Comparison of ENCODE assay signal across 28 mouse cellular contexts in the genomic region with DNA sequence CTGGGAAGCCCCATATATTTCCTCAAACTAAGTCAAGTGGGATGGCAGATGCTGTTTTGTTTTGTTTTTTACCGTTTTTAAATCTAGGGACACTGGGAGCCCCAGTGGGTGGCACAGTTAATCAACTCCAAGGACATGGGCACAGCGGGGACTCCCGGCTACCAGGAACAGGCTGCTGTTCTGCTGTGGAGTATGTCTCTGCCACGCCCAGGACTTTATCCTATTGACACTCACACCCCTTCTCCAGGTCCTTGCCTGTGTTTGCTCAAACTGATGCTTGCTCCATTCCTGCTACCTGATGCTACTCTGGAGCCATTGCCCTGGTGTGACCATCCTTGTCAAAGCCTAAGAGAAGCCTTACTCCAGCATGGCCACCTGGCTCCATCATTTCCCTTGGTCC.
DNase-seq lines count a peak whose midpoint lies in the region; ATAC-seq and TF ChIP-seq lines count a peak whose summit lies in the region.
"Had no signal": no experiment of that assay in that cellular context is flagged by ENCODE, and none has a peak within 500 bp of the region (broad histone marks: within the 10 kb centered on the region; RNA-seq: fewer than 3 reads in every experiment).

No protein-coding gene starts in this region.

- H3K4me3 ChIP-seq in E14TG2a.4 (replicated peaks; ENCODE audit: low read length): peak overlapping the region; percentile 23
- H3K4me3 ChIP-seq in limb, embryonic 10.5 days: no peak overlapping the region
- H3K4me3 ChIP-seq in forebrain, embryonic 15.5 days: no peak overlapping the region
- H3K4me3 ChIP-seq: embryonic facial prominence, embryonic 12.5 days; embryonic facial prominence, embryonic 15.5 days; heart, embryonic 12.5 days; heart, embryonic 15.5 days; hindbrain, embryonic 10.5 days; hindbrain, embryonic 13.5 days had no signal

- no peak for TF ChIP-seq CTCF in E14TG2a.4 (conservative IDR thresholded peaks at IDR 0.05; ENCODE audit: low read length)

- no peak overlapping the region for H3K9ac ChIP-seq in forebrain, embryonic 15.5 days (replicated peaks)
- H3K9ac ChIP-seq: embryonic facial prominence, embryonic 12.5 days; embryonic facial prominence, embryonic 15.5 days; heart, embryonic 12.5 days; heart, embryonic 15.5 days; hindbrain, embryonic 13.5 days had no signal

- ATAC-seq in forebrain, embryonic 15.5 days (replicated peaks): no peak
- ATAC-seq: activated CD4-positive, CD25-positive, alpha-beta regulatory T cell, adult 4 months; CD4-positive, CD25-positive, alpha-beta regulatory T cell, adult 4 months; forebrain, embryonic 14.5 days; hindbrain, embryonic 16.5 days; intestine, embryonic 16.5 days; Patski had no signal

- no peaks in the 10 kb centered on the region for H3K9me3 ChIP-seq in E14TG2a.4 (ENCODE audit: low read length)
- H3K9me3 ChIP-seq in limb, embryonic 10.5 days (replicated peaks): no peaks in the 10 kb centered on the region
- H3K9me3 ChIP-seq in forebrain, embryonic 15.5 days: no peaks in the 10 kb centered on the region
- H3K9me3 ChIP-seq: embryonic facial prominence, embryonic 12.5 days; embryonic facial prominence, embryonic 15.5 days; G1E; heart, embryonic 12.5 days; heart, embryonic 15.5 days; hindbrain, embryonic 10.5 days; hindbrain, embryonic 13.5 days had no signal

- WGBS in limb, embryonic 10.5 days: 84% methylated on average over 4 of the region's 4 CpGs
- 88% methylated on average over 4 of the region's 4 CpGs for WGBS in forebrain, embryonic 15.5 days

- no peaks in the 10 kb centered on the region for H3K36me3 ChIP-seq in E14TG2a.4 (ENCODE audit: insufficient read depth, low read length)
- no peaks in the 10 kb centered on the region for H3K36me3 ChIP-seq in limb, embryonic 10.5 days
- H3K36me3 ChIP-seq in forebrain, embryonic 15.5 days: no peaks in the 10 kb centered on the region
- H3K36me3 ChIP-seq: embryonic facial prominence, embryonic 12.5 days; embryonic facial prominence, embryonic 15.5 days; G1E; heart, embryonic 12.5 days; heart, embryonic 15.5 days; hindbrain, embryonic 10.5 days; hindbrain, embryonic 13.5 days had no signal

- H3K4me1 ChIP-seq in E14TG2a.4 (replicated peaks; ENCODE audit: low read depth, low read length): peaks cover 73% of the 10 kb centered on the region
- peaks cover 63% of the 10 kb centered on the region for H3K4me1 ChIP-seq in limb, embryonic 10.5 days
- H3K4me1 ChIP-seq in forebrain, embryonic 15.5 days: peaks cover 26% of the 10 kb centered on the region

- H3K4me2 ChIP-seq in forebrain, embryonic 15.5 days (replicated peaks): no peak overlapping the region
- H3K4me2 ChIP-seq: embryonic facial prominence, embryonic 12.5 days; embryonic facial prominence, embryonic 15.5 days; heart, embryonic 12.5 days; heart, embryonic 15.5 days; hindbrain, embryonic 13.5 days had no signal

- no peaks in the 10 kb centered on the region for H3K27me3 ChIP-seq in E14TG2a.4 (ENCODE audit: insufficient read depth, low read length)
- peaks cover 25% of the 10 kb centered on the region; the same call in 1 of the 2 replicates for H3K27me3 ChIP-seq in limb, embryonic 10.5 days (ENCODE audit: low read depth, poor library complexity, severe bottlenecking)
- no peaks in the 10 kb centered on the region for H3K27me3 ChIP-seq in forebrain, embryonic 15.5 days
- H3K27me3 ChIP-seq: embryonic facial prominence, embryonic 12.5 days; embryonic facial prominence, embryonic 15.5 days; heart, embryonic 12.5 days; heart, embryonic 15.5 days; hindbrain, embryonic 13.5 days; Patski had no signal

- peak overlapping the region; percentile 32; the same call in 1 of the 2 replicates for H3K27ac ChIP-seq in limb, embryonic 10.5 days
- no peak overlapping the region for H3K27ac ChIP-seq in forebrain, embryonic 15.5 days (replicated peaks)
- H3K27ac ChIP-seq: embryonic facial prominence, embryonic 12.5 days; embryonic facial prominence, embryonic 15.5 days; heart, embryonic 15.5 days; hindbrain, embryonic 10.5 days; hindbrain, embryonic 13.5 days had no signal

- DNase-seq in ES-CJ7 (ENCODE audit: low read depth, low spot score): peak; percentile 67
- no peak for DNase-seq in limb, embryonic 10.5 days (ENCODE audit: low spot score)
- DNase-seq in neural tube, embryonic 10.5 days (ENCODE audit: extremely low spot score, low spot score): no peak
- DNase-seq in spleen, postnatal 14 days (ENCODE audit: low spot score in 2 of 2): no peak
- DNase-seq: adrenal gland, adult 8-10 months; adrenal gland, postnatal 25 days; cerebellum, adult 11-12 months; cerebellum, adult 9-10 months; cerebellum, postnatal 14 days; gastrocnemius, postnatal 10 days; gastrocnemius, postnatal 36 days; heart, postnatal 10 days; heart, postnatal 36 days had no signal
